Comparison of ENCODE assay signal across 1 mouse cellular context in genomic region chr7:105735464-105735863, GRCm38 (mm10).
TF ChIP-seq lines count a peak whose summit lies in the region.

No protein-coding gene starts in this region.

TF ChIP-seq in CH12.LX, 34 proteins besides CTCF, POLR2A, EP300 and RAD21:
- peak; percentile 81 for TF ChIP-seq ZNF384 (IDR thresholded peaks at IDR 0.05; ENCODE audit: low read depth, low read length)
